Mouse (Mus musculus) limb, embryonic 10.5 days (tissue): ENCODE results near the gene Atf1. TPM values are rescaled to one million over a fixed set of nuclear protein-coding genes. Genes with fewer than 3 reads are reported as not detected.
"Not testable (repeated sequence)": the region's sequence is repeated elsewhere in the genome, so short reads cannot be mapped to it uniquely, and the experiment has no call there.

ENCODE experiments used
- DNase-seq: peaks from one replicate; pipeline ENCODE4 v3.0.0-alpha.2; 2017; ENCODE audit warnings: low spot score
- H3K27ac ChIP-seq: fragments of 300-500 bp; sonication (generic); 2 replicates; pipeline ENCODE4 v1.5.1; 2016; ENCODE audit warnings: mild to moderate bottlenecking
- H3K27me3 ChIP-seq: fragments of 300-500 bp; sonication (generic); 2 replicates; pipeline ENCODE4 v1.6.1; 2016; ENCODE audit warnings: low read depth, mild to moderate bottlenecking; ENCODE audit not compliant: poor library complexity, severe bottlenecking
- H3K36me3 ChIP-seq: fragments of 300-500 bp; sonication (generic); 2 replicates; pipeline ENCODE4 v1.6.1; 2016; ENCODE audit warnings: mild to moderate bottlenecking, moderate library complexity
- H3K4me1 ChIP-seq: fragments of 300-500 bp; sonication (generic); 2 replicates; pipeline ENCODE4 v1.6.1; 2016
- H3K4me3 ChIP-seq: fragments of 300-500 bp; sonication (generic); 2 replicates; pipeline ENCODE4 v1.5.1; 2016; ENCODE audit warnings: mild to moderate bottlenecking, moderate library complexity
- H3K9me3 ChIP-seq: fragments of 300-500 bp; sonication (generic); replicated peaks from 2 replicates; pipeline ENCODE4 v1.6.1; 2016; ENCODE audit warnings: mild to moderate bottlenecking
- WGBS: fragments of 180-500 bp; shearing (Covaris S2); methylation state at CpG from one replicate; pipeline ENCODE4 v1.1.7; 2016; 5-methylcytosine and 5-hydroxymethylcytosine counted together
- polyA plus RNA-seq: library from polyadenylated mRNA; unstranded; fragments of >200 nt; fragmentation: Nextera tagmentation; extraction: Ambion mirVana; gene quantifications from 2 replicates; pipeline ENCODE4 v1.2.1, GENCODE M21; 2016

The Atf1 gene
- polyA plus RNA-seq, 1 experiment from 2014 or later: 43.0 TPM

- peaks cover 21% of the 10 kb centered on the region; the same call in 1 of the 2 replicates for H3K27me3 ChIP-seq
- DNase-seq, H3K9me3 ChIP-seq, H3K36me3 ChIP-seq, H3K4me3 ChIP-seq, H3K27ac ChIP-seq, H3K4me1 ChIP-seq: not testable (repeated sequence)
- 92% methylated on average over 4 of the region's 4 CpGs for WGBS
Measured at GRCm38 (mm10) chr15:100273791-100274308, 46.2 kb downstream of the Atf1 start.

- no peak overlapping the region for H3K27ac ChIP-seq
- no peak for DNase-seq
- no peaks in the 10 kb centered on the region for H3K4me1 ChIP-seq
- no peaks in the 10 kb centered on the region for H3K36me3 ChIP-seq
- H3K9me3 ChIP-seq: no peaks in the 10 kb centered on the region
- H3K4me3 ChIP-seq: no peak overlapping the region
- peaks cover 10% of the 10 kb centered on the region; the same call in 1 of the 2 replicates for H3K27me3 ChIP-seq
- 93% methylated on average over 7 of the region's 7 CpGs for WGBS
Measured at GRCm38 (mm10) chr15:100274790-100275559, 47.4 kb downstream of the Atf1 start.

DNA sequence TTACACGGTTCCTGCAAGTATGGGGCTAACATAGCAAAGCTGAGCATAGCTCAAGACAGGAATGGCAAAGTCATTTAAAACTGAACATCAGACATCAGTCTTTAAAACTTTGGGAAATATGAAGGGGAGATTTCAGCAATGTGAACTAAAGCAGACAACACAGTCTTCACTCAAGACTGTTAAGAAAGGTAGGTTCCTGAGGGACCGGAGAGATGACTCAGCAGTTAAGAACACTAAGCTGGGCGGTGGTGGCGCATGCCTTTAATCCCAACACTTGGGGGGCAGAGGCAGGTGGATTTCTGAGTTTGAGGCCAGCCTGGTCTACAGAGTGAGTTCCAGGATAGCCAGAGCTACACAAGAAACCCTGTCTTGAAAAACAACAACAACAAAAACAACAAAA lies 48.8 kb downstream of the Atf1 start:
- 99% methylated on average over 4 of the region's 4 CpGs for WGBS

GRCm38 (mm10) chr15:100277586-100277985 lies 50.0 kb downstream of the Atf1 start:
- 95% methylated on average over 3 of the region's 3 CpGs for WGBS
- H3K27me3 ChIP-seq: no peaks in the 10 kb centered on the region
- no peak overlapping the region for H3K27ac ChIP-seq
- no peaks in the 10 kb centered on the region for H3K36me3 ChIP-seq
- no peaks in the 10 kb centered on the region for H3K4me1 ChIP-seq
- no peak overlapping the region for H3K4me3 ChIP-seq
- no peak for DNase-seq
- no peaks in the 10 kb centered on the region for H3K9me3 ChIP-seq

More for the DNA sequence above, 48.8 kb downstream of the Atf1 start:
- Histone ChIP-seq H3K27me3 (peaks cover 1% of the 10 kb centered on the region; the same call in 1 of the 2 replicates), H3K9me3 (no peaks in the 10 kb centered on the region), H3K4me3 (no peak overlapping the region), H3K4me1 (no peaks in the 10 kb centered on the region), H3K27ac (no peak overlapping the region), H3K36me3 (no peaks in the 10 kb centered on the region)
- no peak for DNase-seq

- WGBS: 95% methylated on average over 20 of the region's 20 CpGs
- no peak for DNase-seq
- no peaks in the 10 kb centered on the region for H3K4me1 ChIP-seq
- no peaks in the 10 kb centered on the region for H3K9me3 ChIP-seq
- H3K27ac ChIP-seq: no peak within 1 kb of the TSS
- no peak within 1 kb of the TSS for H3K4me3 ChIP-seq
- no peaks in the 10 kb centered on the region for H3K36me3 ChIP-seq
- H3K27me3 ChIP-seq: no peaks in the 10 kb centered on the region
Measured at GRCm38 (mm10) chr15:100280626-100281025, 53.0 kb downstream of the Atf1 start, which contains the start of gene Tmprss12. TSS of gene Tmprss12 (plus strand) at chr15:100280837.

DNA sequence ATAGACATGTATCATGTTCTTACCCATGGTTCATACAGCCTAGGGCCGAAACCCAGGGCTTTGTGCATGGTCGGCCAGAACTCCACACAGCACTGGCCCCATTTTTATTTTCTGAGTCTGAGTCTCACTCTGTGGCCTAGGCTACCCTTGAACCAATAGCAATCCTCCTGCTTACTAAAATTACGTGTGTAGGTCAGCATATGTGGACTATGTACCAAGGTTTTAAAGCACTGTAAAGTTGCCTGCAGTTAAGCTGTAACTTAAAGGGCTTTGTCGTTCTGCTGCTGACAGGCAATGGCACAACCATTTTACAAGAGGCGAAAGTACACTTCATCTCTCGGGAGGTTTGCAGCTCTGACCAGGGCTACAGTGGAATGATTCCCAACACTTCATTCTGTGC lies 61.4 kb downstream of the Atf1 start:
- Histone ChIP-seq H3K4me1 (no peaks in the 10 kb centered on the region), H3K27me3 (no peaks in the 10 kb centered on the region)
- 92% methylated on average over 6 of the region's 6 CpGs for WGBS

GRCm38 (mm10) chr15:100290858-100291257 lies 63.2 kb downstream of the Atf1 start:
- Histone ChIP-seq H3K27me3 (no peaks in the 10 kb centered on the region), H3K36me3 (no peaks in the 10 kb centered on the region), H3K4me3 (no peak overlapping the region), H3K27ac (no peak overlapping the region), H3K9me3 (no peaks in the 10 kb centered on the region), H3K4me1 (0 out of 2 replicates have a peak, but pooled peaks cover 5% of the 10 kb centered on the region)
- WGBS: 91% methylated on average over 5 of the region's 5 CpGs
- no peak for DNase-seq

More for the DNA sequence above, 61.4 kb downstream of the Atf1 start:
- no peak overlapping the region for H3K27ac ChIP-seq
- H3K36me3 ChIP-seq: no peaks in the 10 kb centered on the region
- no peak for DNase-seq
- no peaks in the 10 kb centered on the region for H3K9me3 ChIP-seq
- H3K4me3 ChIP-seq: no peak overlapping the region

DNA sequence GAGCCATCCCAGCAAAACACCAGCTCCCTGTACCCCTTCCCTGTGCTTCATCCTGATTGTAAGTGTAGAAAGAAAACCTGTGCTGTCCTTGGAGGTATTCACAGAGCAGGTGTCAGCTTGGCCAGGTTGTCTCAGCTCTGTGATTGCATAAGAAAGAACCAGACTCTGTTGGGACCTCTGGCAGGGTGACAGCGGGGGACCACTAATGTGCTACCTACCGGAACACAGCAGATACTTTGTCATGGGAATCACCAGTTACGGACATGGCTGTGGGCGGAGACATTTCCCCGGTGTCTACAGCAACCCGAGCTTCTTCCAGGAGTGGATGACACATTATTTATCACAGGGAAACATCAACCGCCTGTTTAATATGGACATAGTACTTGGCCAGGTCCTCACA lies 64.7 kb downstream of the Atf1 start:
- no peaks in the 10 kb centered on the region for H3K36me3 ChIP-seq
- no peaks in the 10 kb centered on the region for H3K27me3 ChIP-seq
- no peaks in the 10 kb centered on the region for H3K9me3 ChIP-seq
- H3K4me1 ChIP-seq: 0 out of 2 replicates have a peak, but pooled peaks cover 5% of the 10 kb centered on the region
- H3K4me3 ChIP-seq: no peak overlapping the region
- H3K27ac ChIP-seq: no peak overlapping the region
- WGBS: 72% methylated on average over 7 of the region's 7 CpGs
- no peak for DNase-seq

DNA sequence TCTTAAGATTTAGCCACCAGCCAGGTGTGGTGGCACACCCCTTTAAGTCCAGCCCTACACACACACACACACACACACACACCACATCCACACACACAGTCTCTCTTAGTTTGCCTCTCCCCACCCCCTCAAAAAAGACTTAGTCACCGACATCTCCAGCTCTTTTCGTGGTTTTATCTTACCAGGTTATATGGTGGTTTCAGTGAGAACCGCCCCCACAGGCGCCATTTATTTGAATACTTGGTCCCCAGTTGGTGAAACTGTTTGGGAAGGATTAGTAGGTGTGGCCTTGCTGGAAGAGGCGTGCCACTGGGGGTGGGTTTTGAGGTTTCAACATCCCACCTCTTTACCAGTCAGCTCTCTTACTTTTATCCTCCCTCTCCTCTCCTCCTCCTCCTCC lies 70.2 kb downstream of the Atf1 start:
- Histone ChIP-seq H3K27me3 (no peaks in the 10 kb centered on the region), H3K9me3 (no peaks in the 10 kb centered on the region), H3K36me3 (no peaks in the 10 kb centered on the region), H3K4me1 (0 out of 2 replicates have a peak, but pooled peaks cover 5% of the 10 kb centered on the region), H3K4me3 (no peak overlapping the region), H3K27ac (no peak overlapping the region)
- no peak for DNase-seq
- 91% methylated on average over 5 of the region's 5 CpGs for WGBS

GRCm38 (mm10) chr15:100300499-100300898 lies 72.9 kb downstream of the Atf1 start:
- Histone ChIP-seq H3K4me3 (no peak overlapping the region), H3K27ac (no peak overlapping the region), H3K9me3 (no peaks in the 10 kb centered on the region), H3K36me3 (no peaks in the 10 kb centered on the region), H3K4me1 (peaks cover 14% of the 10 kb centered on the region), H3K27me3 (no peaks in the 10 kb centered on the region)
- no peak for DNase-seq
- 78% methylated on average over 6 of the region's 6 CpGs for whole genome bisulfite sequencing

DNA sequence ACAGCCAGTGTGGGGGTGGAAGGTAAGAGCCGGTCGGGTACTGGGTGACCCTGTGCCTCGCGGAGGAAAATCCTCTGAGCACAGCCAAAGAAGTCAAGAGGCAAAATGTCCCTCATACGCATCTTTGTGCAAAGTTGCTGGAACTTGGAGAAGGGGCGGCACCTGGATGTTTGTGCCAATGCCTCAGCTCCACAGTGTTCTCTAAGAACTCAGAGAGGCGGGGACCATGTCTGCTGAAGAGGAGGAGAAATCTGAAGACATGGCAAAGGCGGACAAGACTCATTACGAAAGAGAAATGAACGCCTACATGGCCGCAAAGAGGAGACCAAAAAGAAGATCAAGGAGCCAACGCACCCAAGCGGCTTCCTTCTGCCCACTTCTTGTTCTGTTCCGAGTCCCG lies 73.9 kb downstream of the Atf1 start:
- WGBS: 86% methylated on average over 15 of the region's 15 CpGs

GRCm38 (mm10) chr15:100303428-100304018 lies 75.9 kb downstream of the Atf1 start:
- Histone ChIP-seq H3K4me3 (peak overlapping the region; percentile 60), H3K27ac (peak overlapping the region; percentile 83), H3K27me3 (no peaks in the 10 kb centered on the region), H3K4me1 (peaks cover 11% of the 10 kb centered on the region), H3K9me3 (no peaks in the 10 kb centered on the region), H3K36me3 (no peaks in the 10 kb centered on the region)
- 65% methylated on average over 8 of the region's 8 CpGs for WGBS
- DNase-seq: no peak

More for the DNA sequence above, 73.9 kb downstream of the Atf1 start:
- Histone ChIP-seq H3K9me3 (no peaks in the 10 kb centered on the region), H3K27ac (no peak overlapping the region), H3K27me3 (no peaks in the 10 kb centered on the region), H3K4me3 (no peak overlapping the region), H3K36me3 (no peaks in the 10 kb centered on the region), H3K4me1 (peaks cover 11% of the 10 kb centered on the region)
- DNase-seq: no peak
